Mouse (Mus musculus) liver, embryonic 11.5 days (tissue): ENCODE data around the gene Dnajb2. TPM values are rescaled to one million over a fixed set of nuclear protein-coding genes. Genes with fewer than 3 reads are reported as not detected.

Source experiments
- ATAC-seq: fragments of 200-750 bp; cut with Nextera tagmentation; replicated peaks from 2 replicates; pipeline ENCODE4 v1.8.0; 2017; ENCODE audit warnings: moderate number of reproducible peaks, mild to moderate bottlenecking, moderate TSS enrichment, moderate library complexity; ENCODE audit not compliant: low FRiP score
- DNase-seq: peaks from one replicate; pipeline ENCODE4 v3.0.0-alpha.2; 2017; ENCODE audit warnings: low spot score
- H3K27ac ChIP-seq: fragments of 300-500 bp; sonication (generic); 2 replicates; pipeline ENCODE4 v1.5.1; 2014; ENCODE audit warnings: mild to moderate bottlenecking, low read depth, low read length, control low read depth
- H3K27me3 ChIP-seq: fragments of 300-500 bp; sonication (generic); replicated peaks from 2 replicates; pipeline ENCODE4 v1.6.1; 2014; ENCODE audit warnings: low read length, mixed read lengths; ENCODE audit not compliant: control insufficient read depth, insufficient read depth
- H3K36me3 ChIP-seq: fragments of 300-500 bp; sonication (generic); 2 replicates; pipeline ENCODE4 v1.6.1; 2014; ENCODE audit warnings: mild to moderate bottlenecking, low read length, moderate library complexity, mixed read lengths; ENCODE audit not compliant: control insufficient read depth, insufficient read depth
- H3K4me1 ChIP-seq: fragments of 300-500 bp; sonication (generic); replicated peaks from 2 replicates; pipeline ENCODE4 v1.6.1; 2014; ENCODE audit warnings: low read length, mixed read lengths; ENCODE audit not compliant: control insufficient read depth, insufficient read depth
- H3K4me2 ChIP-seq: fragments of 300-500 bp; sonication (generic); 2 replicates; pipeline ENCODE4 v1.6.1; 2014; ENCODE audit warnings: mild to moderate bottlenecking, control low read depth, moderate library complexity
- H3K4me3 ChIP-seq: fragments of 300-500 bp; sonication (generic); 2 replicates; pipeline ENCODE4 v1.5.1; 2014; ENCODE audit warnings: low read depth, low read length, control low read depth
- H3K9ac ChIP-seq: fragments of 300-500 bp; sonication (generic); 2 replicates; pipeline ENCODE4 v1.6.1; 2014; ENCODE audit warnings: low read depth, low read length, control low read depth
- H3K9me3 ChIP-seq: fragments of 300-500 bp; sonication (generic); 2 replicates; pipeline ENCODE4 v1.6.1; 2016; ENCODE audit warnings: low read length, inconsistent platforms, mixed read lengths; ENCODE audit not compliant: control insufficient read depth
- WGBS: fragments of 180-500 bp; shearing (Covaris S2); extraction: QIAGEN DNeasy Blood & Tissue Kit; methylation state at CpG from one replicate; pipeline ENCODE4 v1.1.7; 2014; 5-methylcytosine and 5-hydroxymethylcytosine counted together
- polyA plus RNA-seq: library from polyadenylated mRNA; unstranded; fragments of >200 nt; fragmentation: Nextera tagmentation; extraction: Ambion mirVana; gene quantifications from 2 replicates; pipeline ENCODE4 v1.2.1, GENCODE M21; 2014

The Dnajb2 gene
- polyA plus RNA-seq, 1 experiment from 2014 or later, result 13.6 TPM

DNA sequence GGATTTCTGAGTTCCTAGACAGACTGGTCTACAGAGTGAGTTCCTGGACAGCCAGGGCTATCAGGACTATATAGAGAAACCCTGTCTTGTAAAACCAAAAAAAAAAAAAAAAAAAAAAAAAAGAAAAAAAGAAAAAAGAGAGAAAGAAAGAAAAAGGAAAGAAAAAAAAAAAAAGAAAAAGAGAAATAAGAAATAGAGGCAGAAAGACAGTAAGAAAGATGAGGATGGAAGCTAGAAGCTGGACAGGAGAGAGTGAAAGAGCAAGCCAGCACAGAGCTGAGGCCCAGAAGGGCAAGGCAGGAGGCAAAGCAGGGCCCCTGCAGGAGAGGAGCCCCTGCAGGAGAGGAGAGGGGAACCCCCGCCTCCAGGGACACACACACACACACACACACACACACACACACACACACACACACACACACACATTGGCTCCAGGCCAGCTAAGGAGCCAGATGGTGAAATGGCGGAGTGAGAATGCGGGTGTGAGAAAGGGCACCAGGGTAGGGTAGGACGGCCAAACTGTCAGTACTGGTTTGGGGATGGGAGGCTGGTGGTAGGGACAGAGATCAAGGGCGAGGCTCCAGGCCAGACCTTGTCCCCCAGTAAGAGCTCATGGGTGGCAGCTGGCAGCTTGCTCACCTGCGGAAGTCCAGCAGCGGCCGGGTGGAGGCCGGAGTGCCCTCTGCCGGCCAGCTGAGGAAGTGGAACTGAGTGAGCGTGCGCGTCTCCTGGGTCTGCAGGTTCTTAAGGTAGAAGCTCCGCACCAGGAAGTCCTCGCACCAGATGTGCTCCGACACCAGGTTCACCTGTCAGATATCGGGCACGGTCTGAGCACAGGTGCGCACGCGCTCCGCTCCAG, 15.1 kb downstream of the Dnajb2 start:
- Histone ChIP-seq H3K36me3 (no peaks in the 10 kb centered on the region), H3K4me1 (peaks cover 17% of the 10 kb centered on the region), H3K4me2 (peak overlapping the region; percentile 68), H3K4me3 (peak overlapping the region; percentile 25; the same call in 1 of the 2 replicates), H3K27ac (no peak overlapping the region), H3K27me3 (no peaks in the 10 kb centered on the region; the same call in 1 of the 2 replicates), H3K9ac (peak overlapping the region; percentile 50; the same call in 1 of the 2 replicates), H3K9me3 (no peaks in the 10 kb centered on the region)
- DNase-seq, result peak; percentile 77
- 8% methylated on average over 22 of the region's 22 CpGs for WGBS
- ATAC-seq, result peak; percentile 60

DNA sequence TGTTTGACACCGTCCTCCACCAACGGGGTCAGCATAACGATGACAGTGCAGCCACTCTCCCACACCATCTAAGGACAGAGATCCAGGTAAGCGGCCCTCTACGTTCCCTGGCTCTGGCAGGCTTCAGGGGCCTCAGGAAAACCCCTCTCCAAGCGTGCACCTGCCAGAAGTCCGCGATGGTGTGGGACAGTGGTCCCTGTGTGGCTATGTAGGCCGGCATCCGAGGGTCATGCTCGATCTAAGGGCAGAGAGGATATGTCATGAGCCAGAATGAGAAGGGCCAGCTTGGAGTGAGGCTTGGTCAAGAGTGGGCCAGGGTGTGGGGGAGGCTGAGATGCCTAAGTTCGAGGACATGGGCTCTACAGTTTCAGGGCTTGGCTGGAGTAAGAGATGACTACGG, 16.1 kb downstream of the Dnajb2 start:
- Histone ChIP-seq H3K27me3 (no peaks in the 10 kb centered on the region), H3K9me3 (no peaks in the 10 kb centered on the region), H3K27ac (no peak overlapping the region), H3K36me3 (no peaks in the 10 kb centered on the region), H3K9ac (no peak overlapping the region), H3K4me3 (no peak overlapping the region), H3K4me2 (no peak overlapping the region), H3K4me1 (peaks cover 17% of the 10 kb centered on the region)
- 65% methylated on average over 13 of the region's 13 CpGs for WGBS
- ATAC-seq, result no peak
- no peak for DNase-seq

DNA sequence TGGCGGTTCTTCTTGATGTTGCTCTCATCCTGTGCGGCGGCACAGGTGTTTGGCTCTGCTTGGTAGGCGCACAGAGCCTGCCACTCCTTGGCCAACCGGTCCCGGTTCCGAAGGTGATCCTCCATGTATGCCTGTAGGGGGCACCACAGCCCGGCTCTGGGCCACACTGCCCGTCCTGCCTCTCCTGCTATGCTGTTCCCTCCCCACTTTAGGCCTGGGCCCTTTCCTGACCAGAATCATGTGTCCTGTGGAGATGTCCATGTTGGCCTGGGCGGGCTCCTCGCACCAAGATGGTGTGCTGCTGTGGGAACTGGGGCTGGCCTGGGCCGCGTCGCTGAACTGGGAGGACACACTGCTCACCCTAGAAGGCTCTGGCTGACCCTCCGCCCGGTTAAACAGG, 16.8 kb downstream of the Dnajb2 start:
- Histone ChIP-seq H3K27me3 (no peaks in the 10 kb centered on the region), H3K4me3 (no peak overlapping the region), H3K4me2 (no peak overlapping the region), H3K4me1 (peaks cover 13% of the 10 kb centered on the region), H3K9ac (no peak overlapping the region), H3K27ac (no peak overlapping the region), H3K36me3 (no peaks in the 10 kb centered on the region), H3K9me3 (no peaks in the 10 kb centered on the region)
- whole genome bisulfite sequencing, result 66% methylated on average over 16 of the region's 16 CpGs
- DNase-seq (peak; percentile 31), ATAC-seq (no peak)

GRCm38 (mm10) chr1:75253849-75254624, 17.8 kb downstream of the Dnajb2 start:
- H3K9me3 ChIP-seq, result no peaks in the 10 kb centered on the region
- H3K27me3 ChIP-seq, result no peaks in the 10 kb centered on the region
- DNase-seq (peak; percentile 63), ATAC-seq (no peak)
- WGBS, result 60% methylated on average over 16 of the region's 16 CpGs
- H3K4me1 ChIP-seq, result peaks cover 7% of the 10 kb centered on the region
- no peak overlapping the region for H3K9ac ChIP-seq
- no peak overlapping the region for H3K4me2 ChIP-seq
- H3K36me3 ChIP-seq, result no peaks in the 10 kb centered on the region
- H3K27ac ChIP-seq, result no peak overlapping the region
- no peak overlapping the region for H3K4me3 ChIP-seq

- Histone ChIP-seq H3K9me3 (no peaks in the 10 kb centered on the region), H3K4me2 (no peak overlapping the region), H3K4me1 (peaks cover 7% of the 10 kb centered on the region), H3K27ac (no peak overlapping the region), H3K9ac (no peak overlapping the region), H3K27me3 (no peaks in the 10 kb centered on the region), H3K36me3 (no peaks in the 10 kb centered on the region), H3K4me3 (no peak overlapping the region)
- ATAC-seq (no peak), DNase-seq (no peak)
- WGBS, result 72% methylated on average over 8 of the region's 8 CpGs
Measured at GRCm38 (mm10) chr1:75254625-75255013, 18.4 kb downstream of the Dnajb2 start.

DNA sequence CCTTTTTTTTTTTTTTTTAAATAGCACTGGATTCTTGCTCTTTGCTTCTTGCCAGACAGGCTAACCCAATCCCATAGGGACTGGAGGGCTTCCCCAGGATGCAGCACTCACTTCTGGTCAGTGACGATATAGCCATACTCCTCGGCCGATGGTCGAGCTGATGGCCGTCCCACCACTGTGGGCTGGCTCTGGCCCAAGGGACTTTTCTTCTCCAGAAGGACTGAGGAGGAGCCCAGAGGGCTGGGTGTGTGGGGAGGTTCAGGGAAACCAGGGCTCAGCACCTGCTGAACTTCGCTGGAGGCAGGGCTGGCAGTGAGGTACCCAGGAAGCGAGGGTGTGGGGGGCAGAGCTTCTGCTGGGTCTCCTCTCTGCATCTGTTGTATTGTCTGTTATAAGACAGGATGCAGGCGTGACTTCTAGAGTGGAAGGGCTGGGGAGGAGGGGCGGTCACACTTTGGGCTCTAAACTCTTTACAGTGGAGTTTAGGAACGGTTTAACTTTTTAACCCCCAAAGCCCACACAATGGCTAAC, 19.4 kb downstream of the Dnajb2 start:
- Histone ChIP-seq H3K4me2 (no peak overlapping the region), H3K9me3 (no peaks in the 10 kb centered on the region), H3K4me1 (peaks cover 7% of the 10 kb centered on the region; the same call in 1 of the 2 replicates), H3K9ac (no peak overlapping the region), H3K36me3 (no peaks in the 10 kb centered on the region), H3K4me3 (no peak overlapping the region), H3K27ac (no peak overlapping the region), H3K27me3 (no peaks in the 10 kb centered on the region; the same call in 1 of the 2 replicates)
- 70% methylated on average over 10 of the region's 10 CpGs for WGBS
- DNase-seq, result no peak
- ATAC-seq, result no peak

DNA sequence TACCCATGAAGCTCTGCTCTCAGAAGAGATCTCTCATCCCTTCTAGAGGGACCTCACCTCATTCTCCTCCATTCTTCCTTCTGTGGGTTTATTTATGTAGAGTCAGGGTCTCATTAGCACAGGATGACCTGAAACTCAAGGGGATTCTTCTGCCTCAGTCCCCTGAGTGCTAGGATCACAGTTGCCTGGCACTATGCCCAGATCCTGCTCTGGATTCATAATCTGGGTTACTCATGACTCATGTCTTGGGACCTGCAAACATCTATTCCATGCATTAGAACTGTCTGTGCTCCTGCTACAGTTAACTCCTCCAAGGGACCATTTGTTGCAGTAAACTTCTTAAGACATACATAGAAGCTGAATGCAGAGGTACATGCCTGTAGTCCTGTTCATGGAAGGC, 25.1 kb downstream of the Dnajb2 start:
- Histone ChIP-seq H3K36me3 (no peaks in the 10 kb centered on the region), H3K9ac (no peak overlapping the region), H3K27me3 (peaks cover 36% of the 10 kb centered on the region), H3K4me2 (no peak overlapping the region), H3K27ac (no peak overlapping the region), H3K4me3 (no peak overlapping the region), H3K9me3 (no peaks in the 10 kb centered on the region), H3K4me1 (no peaks in the 10 kb centered on the region; the same call in 1 of the 2 replicates)
- ATAC-seq (no peak), DNase-seq (no peak)

DNA sequence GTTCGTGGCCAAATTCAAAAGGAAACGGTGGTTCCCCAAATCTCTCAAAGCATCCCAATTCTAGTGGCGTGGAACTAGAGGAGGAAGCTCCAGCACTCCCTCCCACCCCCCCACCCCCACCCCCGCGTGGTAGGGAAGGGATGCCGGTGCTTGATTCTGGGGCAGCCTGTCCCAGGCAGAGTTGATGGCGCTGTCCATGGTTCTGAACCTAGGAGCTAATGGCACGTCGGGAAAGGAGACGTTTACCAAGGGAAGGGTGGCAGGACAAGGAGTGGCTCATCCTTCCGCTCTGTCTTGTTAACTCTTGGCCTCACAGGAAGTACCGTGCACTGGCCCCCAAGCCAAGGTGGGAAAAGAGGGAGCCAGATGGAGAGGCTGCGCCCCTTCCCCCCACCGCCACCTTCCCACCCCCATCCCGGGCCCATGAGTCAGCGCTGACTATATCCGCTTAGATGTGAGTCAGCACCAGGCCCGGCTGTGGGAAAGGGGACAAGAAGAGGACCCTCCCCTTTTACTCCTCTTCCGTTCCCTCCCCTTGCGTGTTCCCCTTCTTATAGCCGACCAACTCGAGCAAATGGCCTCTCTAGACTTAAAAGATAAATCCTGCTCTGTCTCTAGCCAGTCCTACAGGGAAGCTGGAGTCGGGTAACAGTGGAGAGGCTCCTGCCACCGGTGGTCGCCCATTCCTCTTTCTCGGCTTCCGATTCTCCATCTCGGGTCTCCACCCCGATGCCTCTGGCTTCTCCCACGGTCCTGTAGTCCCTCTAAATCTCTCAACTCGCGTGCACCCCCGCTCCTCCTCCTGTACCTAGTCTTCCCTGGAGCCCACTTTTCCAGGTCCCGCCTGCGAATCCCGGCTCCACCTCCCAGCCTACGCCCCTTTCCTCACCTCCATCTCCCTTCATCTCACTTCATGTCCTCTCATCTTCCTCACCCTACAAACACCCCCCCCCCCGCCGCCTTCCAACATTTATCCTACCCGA, 27.1 kb downstream of the Dnajb2 start:
- H3K27ac ChIP-seq, result no peak overlapping the region
- H3K27me3 ChIP-seq, result peaks cover 36% of the 10 kb centered on the region
- no peak overlapping the region for H3K9ac ChIP-seq
- H3K36me3 ChIP-seq, result no peaks in the 10 kb centered on the region
- peak overlapping the region; percentile 46 for H3K4me2 ChIP-seq
- H3K4me1 ChIP-seq, result no peaks in the 10 kb centered on the region; the same call in 1 of the 2 replicates
- peak; percentile 71 for DNase-seq
- no peak for ATAC-seq
- 3% methylated on average over 40 of the region's 40 CpGs for WGBS
- H3K9me3 ChIP-seq, result no peaks in the 10 kb centered on the region
- no peak overlapping the region for H3K4me3 ChIP-seq
